Mouse (Mus musculus) liver, embryonic 14.5 days (tissue): ENCODE data around the gene Fau. TPM values are rescaled to one million over a fixed set of nuclear protein-coding genes. Genes with fewer than 3 reads are reported as not detected.

Experiments used
- ATAC-seq: fragments of 200-750 bp; cut with Nextera tagmentation; 2 replicates; pipeline ENCODE4 v1.8.0; 2017; ENCODE audit warnings: moderate number of reproducible peaks, mild to moderate bottlenecking, moderate library complexity; ENCODE audit not compliant: insufficient read depth
- DNase-seq, 3 experiments: peaks; one replicate each; pipeline ENCODE4 v3.0.0-alpha.2; 2012 to 2013; ENCODE audit warnings: low read depth in 3 of 3, low spot score in 3 of 3
- H3K27ac ChIP-seq: fragments of 300-500 bp; sonication (generic); 2 replicates; pipeline ENCODE4 v1.5.1; 2014; ENCODE audit warnings: moderate library complexity, mild to moderate bottlenecking, control low read depth, inconsistent platforms
- H3K27me3 ChIP-seq: fragments of 300-500 bp; sonication (generic); 2 replicates; pipeline ENCODE4 v1.6.1; 2014; ENCODE audit warnings: mild to moderate bottlenecking, low read length, moderate library complexity; ENCODE audit not compliant: control insufficient read depth, insufficient read depth
- H3K36me3 ChIP-seq: fragments of 300-500 bp; sonication (generic); replicated peaks from 2 replicates; pipeline ENCODE4 v1.6.1; 2014; ENCODE audit warnings: low read depth; ENCODE audit not compliant: control insufficient read depth, insufficient read depth
- H3K4me1 ChIP-seq, 2 experiments: fragments of 200-500 bp in 1 of 2; fragments of 300-500 bp in 1 of 2; sonication (generic) in 1 of 2; replicated peaks; 2 replicates each; pipeline ENCODE4 v1.6.1; 2012 to 2014; ENCODE audit warnings: antibody characterized with exemption in 1 of 2, inconsistent platforms in 1 of 2, low read length in 1 of 2; ENCODE audit not compliant: control insufficient read depth in 2 of 2, insufficient read depth in 2 of 2
- H3K4me2 ChIP-seq: fragments of 300-500 bp; sonication (generic); 2 replicates; pipeline ENCODE4 v1.6.1; 2014; ENCODE audit warnings: low read depth, mild to moderate bottlenecking, control low read depth, moderate library complexity
- H3K4me3 ChIP-seq, 2 experiments: fragments of 200-500 bp in 1 of 2; fragments of 300-500 bp in 1 of 2; sonication (generic) in 1 of 2; 2 replicates each; pipeline ENCODE4 v1.5.1; 2012 to 2014; ENCODE audit warnings: low read depth in 2 of 2, low read length in 2 of 2, mild to moderate bottlenecking in 2 of 2, control low read depth in 1 of 2, inconsistent platforms in 1 of 2, moderate library complexity in 1 of 2; ENCODE audit not compliant: insufficient read depth in 1 of 2
- H3K9ac ChIP-seq: fragments of 300-500 bp; sonication (generic); replicated peaks from 2 replicates; pipeline ENCODE4 v1.6.1; 2014; ENCODE audit warnings: mild to moderate bottlenecking, control low read depth, moderate library complexity
- H3K9me3 ChIP-seq: fragments of 300-500 bp; sonication (generic); 2 replicates; pipeline ENCODE4 v1.6.1; 2016; ENCODE audit warnings: low read length, mixed read lengths; ENCODE audit not compliant: control insufficient read depth
- CTCF ChIP-seq: IDR thresholded peaks from 2 replicates; pipeline ENCODE4 v1.5.1; 2016; ENCODE audit warnings: antibody characterized with exemption, low read depth, control low read depth
- EP300 ChIP-seq: IDR thresholded peaks from 2 replicates; pipeline ENCODE4 v1.6.1; 2016; ENCODE audit warnings: antibody characterized with exemption, low read depth
- WGBS: fragments of 180-500 bp; shearing (Covaris S2); extraction: QIAGEN DNeasy Blood & Tissue Kit; methylation state at CpG from one replicate; pipeline ENCODE4 v1.1.7; 2014; ENCODE audit not compliant: insufficient replicate concordance; 5-methylcytosine and 5-hydroxymethylcytosine counted together
- polyA plus RNA-seq, 2 experiments: library from polyadenylated mRNA; depleted of rRNA in 1 of 2; stranded (reverse) in 1 of 2; unstranded in 1 of 2; fragments of >200 nt; fragmentation: Nextera tagmentation in 1 of 2; extraction: Ambion mirVana in 1 of 2; gene quantifications; 2 replicates each; pipeline versions ENCODE4 v1.2.1 to v1.2.3; 2012 to 2014

The Fau gene
- polyA plus RNA-seq, 2 experiments = 639 to 969 TPM

- H3K9me3 ChIP-seq = no peaks in the 10 kb centered on the region
- ATAC-seq (no peak), DNase-seq (no peak)
- H3K4me1 ChIP-seq = peaks cover 0 to 7% of the 10 kb centered on the region in 2 experiments; a peak in 2 of 4 replicates
- no peak overlapping the region for H3K27ac ChIP-seq
- no peak overlapping the region for H3K9ac ChIP-seq
- TF ChIP-seq CTCF (no peak), EP300 (no peak)
- 46% methylated on average over 9 of the region's 9 CpGs for WGBS
- no peaks in the 10 kb centered on the region for H3K27me3 ChIP-seq
- no peak overlapping the region for H3K4me2 ChIP-seq
- no peaks in the 10 kb centered on the region for H3K36me3 ChIP-seq
- no peak overlapping the region for H3K4me3 ChIP-seq
Measured at GRCm38 (mm10) chr19:6035966-6036585, 21.6 kb upstream of the Fau start.

GRCm38 (mm10) chr19:6037695-6038094, 19.9 kb upstream of the Fau start:
- peaks cover 0 to 7% of the 10 kb centered on the region in 2 experiments; a peak in 2 of 4 replicates for H3K4me1 ChIP-seq
- no peak for TF ChIP-seq EP300
- no peak overlapping the region for H3K4me3 ChIP-seq
- no peaks in the 10 kb centered on the region for H3K36me3 ChIP-seq
- ATAC-seq (no peak), DNase-seq (no peak)
- no peak overlapping the region for H3K9ac ChIP-seq
- no peak overlapping the region for H3K4me2 ChIP-seq
- H3K27ac ChIP-seq = no peak overlapping the region
- no peaks in the 10 kb centered on the region for H3K27me3 ChIP-seq
- no peaks in the 10 kb centered on the region for H3K9me3 ChIP-seq

GRCm38 (mm10) chr19:6038326-6038725, 19.3 kb upstream of the Fau start:
- WGBS = 55% methylated on average over 7 of the region's 7 CpGs
- TF ChIP-seq CTCF (no peak), EP300 (no peak)

GRCm38 (mm10) chr19:6040002-6040401, 17.6 kb upstream of the Fau start:
- Histone ChIP-seq H3K4me2 (no peak overlapping the region), H3K36me3 (no peaks in the 10 kb centered on the region), H3K9me3 (no peaks in the 10 kb centered on the region), H3K9ac (no peak overlapping the region), H3K27ac (no peak overlapping the region), H3K4me3 (no peak overlapping the region), H3K27me3 (no peaks in the 10 kb centered on the region), H3K4me1 (peaks cover 0 to 8% of the 10 kb centered on the region in 2 experiments; a peak in 2 of 4 replicates)
- no peak for TF ChIP-seq EP300
- peak; percentile 24; the same call in 1 of the 2 replicates for TF ChIP-seq CTCF
- DNase-seq (no peak), ATAC-seq (no peak)

More at GRCm38 (mm10) chr19:6038326-6038725, 19.3 kb upstream of the Fau start:
- no peak overlapping the region for H3K27ac ChIP-seq
- DNase-seq (no peak), ATAC-seq (no peak)
- no peak overlapping the region for H3K9ac ChIP-seq
- H3K4me1 ChIP-seq = peaks cover 0 to 7% of the 10 kb centered on the region in 2 experiments; a peak in 2 of 4 replicates
- no peaks in the 10 kb centered on the region for H3K9me3 ChIP-seq
- H3K4me2 ChIP-seq = no peak overlapping the region
- no peaks in the 10 kb centered on the region for H3K27me3 ChIP-seq
- no peaks in the 10 kb centered on the region for H3K36me3 ChIP-seq
- no peak overlapping the region for H3K4me3 ChIP-seq

GRCm38 (mm10) chr19:6042293-6042692, 15.4 kb upstream of the Fau start:
- no peak overlapping the region for H3K4me3 ChIP-seq
- no peaks in the 10 kb centered on the region for H3K9me3 ChIP-seq
- no peak overlapping the region for H3K4me2 ChIP-seq
- H3K27ac ChIP-seq = no peak overlapping the region
- H3K9ac ChIP-seq = no peak overlapping the region
- TF ChIP-seq CTCF (no peak), EP300 (no peak)
- DNase-seq (no peak), ATAC-seq (no peak)
- peaks cover 3 to 7% of the 10 kb centered on the region in 2 experiments; a peak in 3 of 4 replicates for H3K4me1 ChIP-seq
- no peaks in the 10 kb centered on the region for H3K27me3 ChIP-seq
- 77% methylated on average over 9 of the region's 9 CpGs for WGBS
- no peaks in the 10 kb centered on the region for H3K36me3 ChIP-seq
